Mouse (Mus musculus): Measurements from ENCODE around the gene Lrrc20.

DNA sequence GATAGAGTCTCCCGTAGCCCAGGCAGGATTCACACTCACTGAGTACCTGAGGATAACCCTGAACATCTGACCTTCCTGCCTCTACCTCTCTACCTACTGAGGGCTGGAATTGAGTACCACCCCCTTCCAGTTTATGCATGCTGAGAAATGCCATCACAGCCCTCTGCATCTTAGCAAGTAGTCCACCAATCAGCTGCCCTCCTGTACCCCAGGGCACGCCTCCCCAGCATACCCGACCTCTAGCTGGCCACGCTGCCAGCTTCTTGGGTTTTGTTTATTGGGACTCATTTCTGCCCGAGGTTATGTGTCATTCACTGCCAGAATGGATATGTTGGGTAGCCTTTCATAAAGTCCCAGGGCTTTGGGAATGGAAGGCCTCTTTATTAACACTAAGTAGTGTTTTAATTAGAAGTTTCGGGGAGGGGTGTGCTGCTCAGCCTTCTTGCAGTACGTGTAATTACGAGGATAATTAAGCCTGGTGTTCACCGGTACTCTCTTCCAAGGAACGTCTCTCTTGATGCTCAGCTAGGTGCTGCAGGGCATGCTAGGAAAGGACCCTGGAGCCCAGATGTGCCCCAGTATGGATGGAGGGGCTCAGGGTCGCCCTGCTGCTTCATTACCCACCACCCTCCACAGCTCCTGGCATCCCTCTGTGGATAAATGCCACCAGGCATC lies 36.8 kb downstream of the Lrrc20 start:
- TF ChIP-seq CTCF (IDR thresholded peaks at IDR 0.05; ENCODE audit: control insufficient read depth, insufficient read depth, insufficient read length) (no peak), MYOD1 (IDR thresholded peaks at IDR 0.05; ENCODE audit: control insufficient read depth, insufficient read length, low read depth) (no peak), MAX (IDR thresholded peaks at IDR 0.05) (no peak)
